Mouse (Mus musculus) cerebellum, adult 2 months (tissue): Measurements from ENCODE around the gene Gbf1. TPM values are rescaled to one million over a fixed set of nuclear protein-coding genes. Genes with fewer than 3 reads are reported as not detected.

Experiments used
- DNase-seq, 2 experiments: peaks; one replicate each; pipeline ENCODE4 v3.0.0; 2021
- H3K27ac ChIP-seq: fragments of 200-500 bp; 2 replicates; pipeline ENCODE4 v1.5.1; 2012; ENCODE audit warnings: low read length, control low read depth, inconsistent platforms; ENCODE audit not compliant: insufficient read depth
- H3K27me3 ChIP-seq: fragments of 200-500 bp; 2 replicates; pipeline ENCODE4 v1.6.1; 2012; ENCODE audit warnings: inconsistent platforms, mild to moderate bottlenecking, low read length, moderate library complexity; ENCODE audit not compliant: control insufficient read depth, insufficient read depth
- H3K4me1 ChIP-seq: fragments of 200-500 bp; 2 replicates; pipeline ENCODE4 v1.6.1; 2011; ENCODE audit warnings: low read length; ENCODE audit not compliant: control insufficient read depth, insufficient read depth
- H3K4me3 ChIP-seq: fragments of 200-500 bp; replicated peaks from 2 replicates; pipeline ENCODE3; 2011; ENCODE audit warnings: mild to moderate bottlenecking, low read depth, low read length, control low read depth; ENCODE audit not compliant: insufficient read depth
- CTCF ChIP-seq: fragments of 200-500 bp; IDR thresholded peaks from 2 replicates; pipeline ENCODE4 v1.5.1; 2011; ENCODE audit warnings: low read depth, mild to moderate bottlenecking, control low read depth, low read length, moderate library complexity, borderline replicate concordance; ENCODE audit not compliant: insufficient read depth
- POLR2A ChIP-seq: fragments of 200-500 bp; IDR thresholded peaks from 2 replicates; pipeline ENCODE4 v1.6.1; 2011; ENCODE audit warnings: low read length, control low read depth, borderline replicate concordance; ENCODE audit not compliant: insufficient read depth
- WGBS: fragments of 180-500 bp; shearing (Covaris S2); methylation state at CpG from one replicate; pipeline ENCODE4 v1.1.7; 2018; 5-methylcytosine and 5-hydroxymethylcytosine counted together
- polyA plus RNA-seq: library from polyadenylated mRNA; depleted of rRNA; stranded (reverse); fragments of >200 nt; gene quantifications from 2 replicates; pipeline ENCODE4 v1.2.3, GENCODE M21; 2012; rRNA removed

The Gbf1 gene
- polyA plus RNA-seq, 1 experiment = 85.3 TPM

GRCm38 (mm10) chr19:46332721-46333339 lies 180.5 kb downstream of the Gbf1 start:
- no peak overlapping the region for H3K4me3 ChIP-seq
- no peak for TF ChIP-seq CTCF
- TF ChIP-seq POLR2A = no peak
- 23% methylated on average over 7 of the region's 7 CpGs for WGBS
- H3K4me1 ChIP-seq = peaks cover 32% of the 10 kb centered on the region
- peak overlapping the region; percentile 51; the same call in 1 of the 2 replicates for H3K27ac ChIP-seq
- DNase-seq = no peak
- H3K27me3 ChIP-seq = no peaks in the 10 kb centered on the region

- WGBS = 15% methylated on average over 3 of the region's 3 CpGs
- DNase-seq = peak; percentile 76 to 88
- TF ChIP-seq CTCF (no peak), POLR2A (peak; percentile 6; the same call in 1 of the 2 replicates)
Measured at GRCm38 (mm10) chr19:46333906-46334305, 181.6 kb downstream of the Gbf1 start.

More at GRCm38 (mm10) chr19:46333906-46334305, 181.6 kb downstream of the Gbf1 start:
- Histone ChIP-seq H3K4me1 (peaks cover 32% of the 10 kb centered on the region), H3K27me3 (no peaks in the 10 kb centered on the region), H3K4me3 (no peak overlapping the region), H3K27ac (peak overlapping the region; percentile 53)

Other genes with a start within 250 kb of the Gbf1 start
- 17.7 and 18.2 TPM in 2 replicates for gene Armh3, start 154.0 kb upstream of the Gbf1 start, polyA plus RNA-seq
- gene Hps6, start 149.0 kb upstream of the Gbf1 start, polyA plus RNA-seq = 7.2 and 8.4 TPM in 2 replicates
- 16.9 and 18.1 TPM in 2 replicates for gene Pprc1, start 107.6 kb upstream of the Gbf1 start, polyA plus RNA-seq
- gene Ldb1, start 107.3 kb upstream of the Gbf1 start, polyA plus RNA-seq = 159 and 169 TPM in 2 replicates
- 38.8 and 38.9 TPM in 2 replicates for gene Nolc1, start 76.6 kb upstream of the Gbf1 start, polyA plus RNA-seq
- not detected in 2 replicates for gene Elovl3, start 20.6 kb upstream of the Gbf1 start, polyA plus RNA-seq
- 0.14 and 0.31 TPM in 2 replicates for gene Pitx3, start 4.2 kb upstream of the Gbf1 start, polyA plus RNA-seq
- gene Nfkb2, start 151.8 kb downstream of the Gbf1 start, polyA plus RNA-seq = 4.2 TPM in 2 replicates
- gene Psd, start 174.6 kb downstream of the Gbf1 start, polyA plus RNA-seq = 194 and 207 TPM in 2 replicates
- gene Fbxl15, start 175.7 kb downstream of the Gbf1 start, polyA plus RNA-seq = 38.8 and 41.7 TPM in 2 replicates
- 258 and 262 TPM in 2 replicates for gene Cuedc2, start 186.2 kb downstream of the Gbf1 start, polyA plus RNA-seq
- gene Mfsd13a, start 188.6 kb downstream of the Gbf1 start, polyA plus RNA-seq = 32.3 and 32.9 TPM in 2 replicates
- 1.7 and 2.2 TPM in 2 replicates for gene 2310034G01Rik, start 197.8 kb downstream of the Gbf1 start, polyA plus RNA-seq
- 185 and 196 TPM in 2 replicates for gene Actr1a, start 243.2 kb downstream of the Gbf1 start, polyA plus RNA-seq
- gene Sufu, start 244.4 kb downstream of the Gbf1 start, polyA plus RNA-seq = 15.0 and 16.2 TPM in 2 replicates